Mouse (Mus musculus) adrenal gland, postnatal 4 days (tissue): Measurements from ENCODE around the gene Sfmbt1. TPM values are rescaled to one million over a fixed set of nuclear protein-coding genes. Genes with fewer than 3 reads are reported as not detected.
"Not testable (repeated sequence)": the region's sequence is repeated elsewhere in the genome, so short reads cannot be mapped to it uniquely, and the experiment has no call there.

Source experiments
- DNase-seq, 2 experiments: peaks; one replicate each; pipeline ENCODE4 v3.0.0; 2021 to 2022; ENCODE audit warnings: low spot score in 2 of 2, mixed read lengths in 2 of 2
- total RNA-seq, 2 experiments: library from RNA; stranded (reverse); gene quantifications; 2 replicates each; pipeline ENCODE4 v1.2.3; 2021

The Sfmbt1 gene
- total RNA-seq, 2 experiments from 2014 or later = 29.2 to 30.2 TPM

DNA sequence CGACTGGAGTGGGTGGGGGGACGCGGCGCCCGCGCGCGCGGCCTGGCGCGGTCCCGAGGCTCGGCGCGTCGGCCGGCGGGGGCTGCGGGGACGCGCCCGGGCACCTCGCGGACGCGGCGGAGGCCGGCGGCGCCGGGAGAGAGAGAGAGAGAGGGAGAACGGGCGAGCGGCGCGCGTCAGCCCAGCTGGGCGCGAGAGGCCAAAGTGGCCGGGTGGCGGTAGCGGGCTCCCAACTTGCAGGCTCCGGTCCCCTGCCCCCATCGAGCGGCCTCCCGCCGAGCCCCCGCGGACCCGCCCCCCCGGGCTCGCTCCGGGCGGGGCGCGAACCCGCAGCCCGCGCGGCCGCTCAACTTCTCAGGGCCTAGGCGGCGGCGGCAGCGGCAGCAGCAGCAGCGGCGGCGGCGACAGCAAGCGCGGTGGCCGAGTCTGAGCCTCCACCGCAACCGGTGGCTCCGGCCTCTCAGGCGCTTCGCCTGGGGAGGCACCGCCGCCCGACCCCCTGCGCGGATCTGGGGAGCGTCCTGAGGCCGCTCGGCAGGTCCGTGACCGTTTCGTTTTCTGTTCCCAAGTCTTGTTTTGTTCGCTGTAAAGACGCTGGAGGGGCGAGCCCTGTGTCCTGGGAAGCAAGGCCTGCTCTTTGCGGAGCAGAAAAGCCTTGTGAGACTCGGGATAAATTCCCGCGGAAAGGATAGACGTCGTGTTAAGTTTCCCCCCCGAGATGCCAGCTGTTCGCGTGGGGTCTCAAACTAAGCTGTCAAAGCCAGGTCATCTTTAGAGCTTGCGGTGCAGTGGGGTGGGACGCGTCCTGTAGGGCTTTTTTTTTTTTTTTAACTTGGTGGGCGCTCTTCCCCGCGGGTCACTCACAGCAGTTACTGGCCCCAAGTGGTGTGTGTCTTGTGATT is 1.7 kb downstream of the Sfmbt1 start:
- peak in 1 of 2 experiments; percentile 57 for DNase-seq

GRCm38 (mm10) chr14:30716953-30717285 is 2.3 kb downstream of the Sfmbt1 start:
- no peak for DNase-seq

- DNase-seq = not testable (repeated sequence)
These were observed 4.0 kb downstream of the Sfmbt1 start for GRCm38 (mm10) chr14:30718696-30719095.

DNA sequence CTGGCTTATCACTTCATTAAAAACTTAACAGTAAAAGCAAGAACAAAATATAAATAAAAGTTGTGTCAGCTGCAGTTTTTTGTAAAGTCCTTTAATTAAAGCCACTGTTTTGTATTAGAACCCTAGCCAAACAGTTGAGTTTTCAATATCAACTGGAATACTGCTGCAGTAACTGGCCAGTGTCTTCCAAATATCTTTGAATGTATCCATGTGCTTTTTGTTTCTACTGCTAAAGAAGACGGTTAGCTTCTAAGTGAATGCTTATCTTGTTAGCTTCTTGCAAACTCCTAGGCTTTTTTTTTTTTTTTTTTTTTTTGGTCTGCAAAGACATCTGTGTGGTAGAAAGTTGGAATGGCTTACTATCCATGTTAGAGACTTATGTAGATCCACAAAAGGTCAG is 4.9 kb downstream of the Sfmbt1 start:
- no peak for DNase-seq

- DNase-seq = no peak
These were observed 7.2 kb downstream of the Sfmbt1 start for GRCm38 (mm10) chr14:30721850-30722249.

- DNase-seq = no peak
These were observed 7.8 kb downstream of the Sfmbt1 start for GRCm38 (mm10) chr14:30722406-30722805.

DNA sequence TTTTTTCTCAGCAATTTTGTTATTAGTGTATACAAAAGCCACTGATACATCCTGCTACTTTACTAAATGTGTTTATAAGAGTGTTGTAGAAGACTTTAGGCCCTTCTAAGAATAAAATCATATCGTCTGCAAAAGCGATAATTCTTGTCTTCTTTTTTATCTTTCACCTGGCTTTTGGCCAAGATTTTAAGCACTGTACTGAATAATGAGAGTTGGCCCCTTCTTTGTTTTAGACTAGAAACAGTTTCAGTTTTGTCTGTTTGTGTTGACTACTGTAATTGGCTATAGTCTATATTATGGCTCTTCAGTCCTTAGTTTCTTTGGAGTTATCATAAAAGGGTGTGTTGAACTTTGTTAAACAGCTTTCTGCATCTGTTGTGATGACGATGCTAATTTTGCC is 17.2 kb downstream of the Sfmbt1 start:
- no peak for DNase-seq

DNA sequence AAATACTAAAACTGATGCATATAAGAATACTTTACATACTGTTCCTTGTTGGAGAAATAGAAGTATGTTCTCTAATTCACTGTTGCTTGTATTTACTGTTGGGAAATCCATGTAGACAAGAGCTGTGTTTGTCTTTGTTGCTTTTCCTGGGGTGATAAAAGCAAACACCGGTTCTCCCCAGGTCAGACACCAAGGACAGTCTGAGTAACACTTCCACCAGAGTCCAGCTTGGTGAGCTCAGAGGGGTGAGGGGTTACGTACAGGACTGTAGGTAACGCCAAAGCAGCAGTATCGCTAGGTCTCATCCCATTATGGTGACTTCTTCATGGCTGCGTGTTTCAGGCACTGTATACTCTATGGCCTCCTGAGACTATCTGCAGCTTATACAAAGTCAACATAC is 20.0 kb downstream of the Sfmbt1 start:
- no peak for DNase-seq

- no peak for DNase-seq
These were observed 21.2 kb downstream of the Sfmbt1 start for GRCm38 (mm10) chr14:30735810-30736209.

DNA sequence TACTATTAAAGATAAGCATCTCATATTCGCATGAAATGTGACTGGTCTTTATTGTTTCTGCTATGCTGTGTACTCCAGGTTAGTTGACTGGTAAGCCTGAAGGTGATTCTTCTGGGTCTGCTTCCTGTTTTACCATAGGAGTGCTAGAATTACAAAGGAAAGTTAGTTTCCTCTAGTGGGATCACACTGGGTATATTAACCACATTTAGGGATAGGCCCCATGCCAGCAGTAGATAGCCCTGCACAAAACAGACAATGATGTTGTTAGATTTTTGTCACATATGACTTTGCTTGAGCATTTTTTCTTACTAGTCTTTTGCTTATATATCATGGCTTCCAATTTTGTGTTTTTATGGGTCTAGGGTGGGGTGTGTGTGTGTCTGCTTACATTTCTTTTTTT is 21.8 kb downstream of the Sfmbt1 start:
- DNase-seq = no peak

DNA sequence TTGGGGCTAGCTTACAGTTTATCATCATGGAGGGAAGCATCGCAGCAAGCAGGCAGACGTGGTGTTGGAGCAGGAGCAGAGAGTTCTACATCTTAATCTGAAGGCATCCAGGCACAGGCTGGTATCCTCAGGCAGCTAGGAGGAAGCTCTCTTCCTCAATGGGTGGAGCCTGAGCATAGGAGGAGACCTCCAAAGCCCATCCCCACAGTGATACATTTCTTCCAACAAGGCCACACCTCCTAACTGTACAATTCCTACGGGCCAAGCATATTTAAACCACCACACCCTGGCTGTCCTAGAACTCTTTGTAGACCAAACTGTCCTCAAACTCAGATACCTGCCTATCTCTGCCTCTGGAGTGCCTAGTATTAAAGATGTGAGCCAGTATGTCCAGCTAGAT is 29.2 kb downstream of the Sfmbt1 start:
- no peak for DNase-seq

- no peak for DNase-seq
These were observed 31.5 kb downstream of the Sfmbt1 start for GRCm38 (mm10) chr14:30746160-30746559.

DNA sequence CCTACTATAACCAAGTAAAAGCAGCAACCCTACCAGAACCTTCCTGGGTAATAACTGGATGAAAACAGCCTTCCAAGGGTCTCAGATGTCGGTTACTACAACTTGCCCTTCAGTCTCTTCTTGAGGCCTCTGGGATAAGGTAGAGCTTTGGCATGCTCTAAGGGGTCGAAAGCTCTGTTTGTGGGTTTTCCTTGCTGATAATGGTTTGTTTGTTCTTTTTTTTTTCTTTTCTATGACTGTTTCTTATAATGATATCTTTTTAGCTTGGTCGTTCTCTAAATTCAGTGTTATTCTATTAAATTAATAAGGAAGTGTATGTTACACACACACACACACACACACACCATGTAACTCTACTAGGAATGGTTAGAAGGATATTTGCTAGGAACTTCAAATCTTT is 42.6 kb downstream of the Sfmbt1 start:
- DNase-seq = no peak

DNA sequence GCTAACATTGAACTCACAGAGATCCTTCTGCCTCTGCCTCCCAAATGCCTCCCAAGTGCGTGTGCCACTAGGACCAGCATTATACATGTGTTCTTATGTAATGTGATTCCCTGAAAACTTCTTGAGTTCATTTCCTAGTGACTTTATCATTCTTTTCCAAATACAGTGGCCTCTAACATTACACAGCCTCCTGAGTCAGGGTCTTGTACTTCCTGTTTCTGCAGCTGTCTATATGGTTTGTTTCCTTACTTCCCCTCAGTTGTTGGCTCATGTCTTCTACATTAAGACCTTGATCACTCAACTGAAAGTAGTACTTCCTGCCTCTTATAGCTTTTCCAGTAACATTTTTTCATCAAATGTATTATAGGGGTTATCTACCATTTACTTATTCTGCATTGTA is 46.6 kb downstream of the Sfmbt1 start:
- DNase-seq = no peak

DNA sequence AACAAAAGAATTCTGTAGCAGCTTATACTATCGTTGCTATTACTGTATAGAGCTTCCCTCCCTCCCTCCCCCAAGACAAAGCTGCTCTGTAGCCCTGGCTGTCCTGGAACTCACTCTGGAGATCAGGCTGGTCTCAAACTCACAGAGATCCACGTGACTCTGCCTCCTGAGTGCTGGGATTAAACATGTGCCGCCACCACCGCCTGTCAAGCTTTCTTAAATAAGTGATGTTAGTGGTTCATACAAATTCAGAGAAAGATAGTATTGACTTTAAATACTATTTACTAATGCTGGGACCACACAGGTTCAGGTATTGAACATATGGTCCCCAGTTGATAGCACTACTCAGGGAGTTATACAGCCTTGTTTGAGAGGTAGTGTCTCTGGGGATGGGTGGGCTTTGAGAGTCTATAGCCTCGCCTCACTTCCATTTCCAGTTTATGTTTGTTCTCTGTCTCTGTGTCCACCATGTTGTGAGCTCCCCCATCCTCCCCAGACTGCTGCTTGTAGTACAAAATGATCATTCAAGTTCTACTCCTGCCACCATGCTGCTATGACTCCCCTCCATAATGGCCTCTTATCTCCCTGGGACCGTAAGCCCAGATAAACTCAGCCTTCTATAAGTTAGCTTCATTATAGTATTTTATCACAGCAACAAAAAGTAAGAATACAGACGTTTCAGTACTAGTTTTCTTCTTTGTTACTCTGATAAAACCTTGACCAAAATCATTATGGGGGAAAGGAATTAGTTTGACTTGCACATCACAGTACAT is 47.7 kb downstream of the Sfmbt1 start:
- no peak for DNase-seq

- no peak for DNase-seq
These were observed 48.4 kb downstream of the Sfmbt1 start for GRCm38 (mm10) chr14:30762904-30763568.

DNA sequence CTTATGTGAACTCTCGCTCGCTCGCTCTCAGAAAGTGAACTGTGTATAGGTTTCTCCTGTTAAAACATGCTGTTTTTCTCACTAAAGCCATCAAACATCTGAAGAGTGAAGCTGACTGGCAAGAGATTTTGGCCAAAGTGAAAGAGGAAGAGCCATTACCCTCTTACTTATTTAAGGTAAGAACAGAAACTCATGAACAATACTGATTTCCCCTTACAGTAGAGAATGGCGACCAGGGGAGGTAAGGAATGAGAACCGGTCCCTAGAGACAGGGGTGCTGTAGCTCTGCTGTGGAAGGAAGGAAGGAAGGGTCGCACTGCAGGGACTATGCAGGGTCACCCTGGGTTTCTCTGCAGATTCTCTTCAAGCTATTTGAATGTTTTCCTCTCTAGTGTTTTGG is 70.0 kb downstream of the Sfmbt1 start:
- DNase-seq = no peak

DNA sequence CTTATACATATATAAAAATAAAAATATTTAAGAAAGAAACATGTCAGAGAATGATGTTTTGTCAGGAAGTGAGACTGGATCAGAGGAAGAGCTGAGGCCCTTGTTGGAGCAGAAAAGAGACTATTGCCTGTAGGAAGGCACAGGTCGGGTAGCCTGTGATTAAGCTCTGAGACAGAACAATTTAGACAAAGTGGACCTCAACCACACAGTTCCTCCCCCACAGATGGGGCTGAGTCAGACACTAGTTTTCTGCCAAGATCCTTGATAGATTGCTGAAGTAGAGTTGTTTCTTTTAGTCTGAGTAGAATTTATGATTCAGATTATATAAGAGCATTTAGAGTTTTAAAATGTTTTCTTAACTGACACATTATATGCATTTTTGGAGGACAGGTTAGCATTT is 74.8 kb downstream of the Sfmbt1 start:
- DNase-seq = no peak

DNA sequence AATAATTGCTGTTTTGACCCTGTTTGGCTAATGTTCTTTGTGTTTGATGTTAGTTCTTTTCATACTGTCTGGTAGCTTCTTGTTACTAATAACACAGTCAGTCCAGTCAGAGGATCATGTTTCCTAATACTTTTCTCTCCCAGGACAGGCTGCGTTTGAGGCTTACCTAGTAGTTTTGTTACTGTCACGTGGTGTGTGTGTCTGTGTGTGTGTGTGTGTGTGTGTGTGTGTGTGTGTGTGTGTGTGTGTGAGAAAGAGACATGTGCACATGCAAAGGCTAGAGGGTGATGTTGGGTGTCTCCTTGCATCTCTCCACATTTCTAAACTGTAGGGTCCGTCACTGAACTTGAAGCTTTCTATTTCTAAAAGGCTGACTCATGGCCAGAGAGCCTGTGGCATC is 78.2 kb downstream of the Sfmbt1 start:
- DNase-seq = no peak

GRCm38 (mm10) chr14:30801756-30802155 is 87.1 kb downstream of the Sfmbt1 start:
- DNase-seq = no peak

DNA sequence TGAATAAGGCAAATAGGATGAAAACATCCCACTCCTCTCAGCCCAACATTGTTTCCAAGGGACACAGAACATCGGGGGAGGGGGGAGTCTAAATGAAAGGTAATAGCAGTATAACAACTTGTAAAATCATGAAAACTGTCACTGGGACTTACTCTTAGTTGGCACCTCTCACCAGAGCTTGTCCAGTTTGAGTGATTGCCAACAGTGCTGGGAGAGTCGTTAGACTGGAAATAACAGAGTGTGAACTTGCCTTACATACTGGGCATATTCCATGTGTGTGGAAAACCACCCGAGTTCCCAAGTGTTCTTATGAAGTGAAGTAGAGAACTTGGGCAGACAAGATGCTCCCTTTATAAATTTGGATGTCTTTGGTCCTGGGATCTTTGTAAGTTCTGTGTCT is 106.5 kb downstream of the Sfmbt1 start:
- DNase-seq = no peak

- DNase-seq = no peak
These were observed 109.9 kb downstream of the Sfmbt1 start for GRCm38 (mm10) chr14:30824456-30824995.
